Mouse (Mus musculus) myocyte (in vitro differentiated cells): ENCODE data around the gene Cacna1i. TPM values are rescaled to one million over a fixed set of nuclear protein-coding genes. Genes with fewer than 3 reads are reported as not detected.

Experiments used
- H3K27me3 ChIP-seq: one replicate; pipeline ENCODE4 v1.6.1; 2011; ENCODE audit not compliant: control insufficient read depth, insufficient read depth, insufficient read length
- H3K36me3 ChIP-seq: one replicate; pipeline ENCODE4 v1.6.1; 2011; ENCODE audit not compliant: control insufficient read depth, insufficient read depth
- H3K4me2 ChIP-seq: one replicate; pipeline ENCODE4 v1.6.1; 2011; ENCODE audit warnings: low read depth, control low read depth
- H3K4me3 ChIP-seq: one replicate; pipeline ENCODE4 v1.5.1; 2011; ENCODE audit warnings: mild to moderate bottlenecking, control low read depth, moderate library complexity
- H3K79me2 ChIP-seq: one replicate; pipeline ENCODE4 v1.6.1; 2011; ENCODE audit not compliant: control insufficient read depth, insufficient read depth
- H3ac ChIP-seq: one replicate; pipeline ENCODE4 v1.6.1; 2011; ENCODE audit not compliant: control insufficient read depth, insufficient read length
- CEBPB ChIP-seq: IDR thresholded peaks from 2 replicates; pipeline ENCODE4 v1.6.1; 2011; ENCODE audit warnings: mild to moderate bottlenecking, moderate library complexity; ENCODE audit not compliant: poor library complexity, insufficient read depth, severe bottlenecking
- E2F4 ChIP-seq: IDR thresholded peaks from one replicate; pipeline ENCODE4 v1.6.1; 2011; ENCODE audit warnings: mild to moderate bottlenecking, control low read depth, moderate library complexity; ENCODE audit not compliant: insufficient read depth
- MAX ChIP-seq: IDR thresholded peaks from one replicate; pipeline ENCODE4 v1.6.1; 2011; ENCODE audit warnings: low read depth, mild to moderate bottlenecking, control low read depth
- MYOD1 ChIP-seq, 3 experiments: IDR thresholded peaks; one replicate each; pipeline ENCODE4 v1.6.1; 2011; ENCODE audit warnings: control low read depth in 2 of 3, low read depth in 2 of 3, mild to moderate bottlenecking in 2 of 3, moderate library complexity in 1 of 3; ENCODE audit not compliant: insufficient read length in 2 of 3, control insufficient read depth in 1 of 3
- MYOG ChIP-seq, 3 experiments: IDR thresholded peaks; one replicate each; pipeline ENCODE4 v1.6.1; 2011; ENCODE audit warnings: control low read depth in 2 of 3, low read depth in 2 of 3, mild to moderate bottlenecking in 2 of 3; ENCODE audit not compliant: insufficient read length in 2 of 3, control insufficient read depth in 1 of 3, insufficient read depth in 1 of 3
- POLR2A ChIP-seq: IDR thresholded peaks from one replicate; pipeline ENCODE4 v1.6.1; 2011; ENCODE audit warnings: low read depth, mild to moderate bottlenecking, control low read depth, moderate library complexity; ENCODE audit not compliant: insufficient read length
- POLR2AphosphoS2 ChIP-seq: IDR thresholded peaks from one replicate; pipeline ENCODE4 v1.6.1; 2011; ENCODE audit warnings: low read depth, control low read depth; ENCODE audit not compliant: insufficient read length
- REST ChIP-seq: IDR thresholded peaks from one replicate; pipeline ENCODE4 v1.6.1; 2011; ENCODE audit warnings: mild to moderate bottlenecking, control low read depth, moderate library complexity; ENCODE audit not compliant: insufficient read depth, insufficient read length
- SRF ChIP-seq: IDR thresholded peaks from one replicate; pipeline ENCODE4 v1.6.1; 2011; ENCODE audit warnings: low read depth; ENCODE audit not compliant: control insufficient read depth, insufficient read length
- TCF12 ChIP-seq: IDR thresholded peaks from one replicate; pipeline ENCODE4 v1.6.1; 2011; ENCODE audit warnings: mild to moderate bottlenecking, control low read depth; ENCODE audit not compliant: poor library complexity, insufficient read depth, severe bottlenecking
- TCF3 ChIP-seq: IDR thresholded peaks from one replicate; pipeline ENCODE4 v1.6.1; 2011; ENCODE audit warnings: low read depth, control low read depth; ENCODE audit not compliant: insufficient read length
- USF1 ChIP-seq: IDR thresholded peaks from one replicate; pipeline ENCODE4 v1.6.1; 2011; ENCODE audit warnings: low read depth, mild to moderate bottlenecking, control low read depth, moderate library complexity
- polyA plus RNA-seq: library from polyadenylated mRNA; unstranded; fragments of >200 nt; fragmentation: generic; extraction: Trizol; gene quantifications from one replicate; pipeline ENCODE4 v1.2.1, GENCODE M21; 2012; ENCODE audit warnings: missing spikeins

The Cacna1i gene
- polyA plus RNA-seq, 1 experiment: 0.04 TPM

DNA sequence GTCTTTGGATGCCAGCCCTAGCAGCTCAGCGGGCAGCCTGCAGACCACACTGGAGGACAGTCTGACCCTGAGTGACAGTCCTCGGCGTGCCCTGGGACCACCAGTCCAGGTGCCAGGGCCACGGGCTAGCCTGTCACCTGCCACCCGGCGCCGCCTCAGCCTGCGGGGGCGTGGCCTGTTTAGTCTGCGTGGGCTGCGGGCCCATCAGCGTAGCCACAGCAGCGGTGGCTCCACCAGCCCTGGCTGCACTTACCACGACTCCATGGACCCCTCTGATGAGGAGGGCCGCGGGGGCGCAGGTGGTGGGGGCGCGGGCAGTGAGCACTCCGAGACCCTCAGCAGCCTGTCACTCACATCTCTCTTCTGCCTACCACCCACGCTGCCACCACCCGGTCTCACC, 108.0 kb downstream of the Cacna1i start:
- H3K4me2 ChIP-seq: no peak overlapping the region
- TF ChIP-seq SRF (no peak), MYOD1 (IDR thresholded peaks at IDR 0.05; ENCODE audit: control insufficient read depth in 1 of 3, insufficient read length in 2 of 3, low read depth in 2 of 3) (no peak), TCF3 (no peak), USF1 (no peak), REST (no peak), CEBPB (no peak), MAX (no peak), TCF12 (no peak), POLR2AphosphoS2 (no peak), MYOG (IDR thresholded peaks at IDR 0.05; ENCODE audit: control insufficient read depth in 1 of 3, insufficient read depth in 1 of 3, insufficient read length in 2 of 3, low read depth in 2 of 3) (no peak), POLR2A (no peak), E2F4 (no peak)
- H3K4me3 ChIP-seq: no peak overlapping the region
- no peak overlapping the region for H3ac ChIP-seq
- H3K79me2 ChIP-seq: no peaks in the 10 kb centered on the region
- no peaks in the 10 kb centered on the region for H3K27me3 ChIP-seq
- no peaks in the 10 kb centered on the region for H3K36me3 ChIP-seq

DNA sequence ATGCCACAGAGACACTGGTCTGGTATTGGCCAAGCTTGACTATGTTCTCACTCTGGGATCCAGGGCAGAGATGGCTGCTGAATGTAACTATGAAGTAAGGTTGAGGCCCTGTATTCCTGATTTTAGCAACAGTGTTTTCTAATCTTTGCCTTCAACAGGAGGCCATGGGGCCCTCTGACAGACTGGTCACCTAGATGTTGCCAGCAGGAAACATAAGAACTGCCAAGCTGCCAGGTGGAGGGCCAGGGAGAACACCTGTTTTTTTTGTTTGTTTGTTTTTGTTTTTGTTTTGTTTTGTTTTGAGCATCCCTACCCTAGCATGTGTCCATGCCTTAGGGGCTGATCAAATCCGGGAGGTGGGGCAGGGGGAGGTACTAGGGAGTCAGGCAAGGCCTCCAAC, 112.4 kb downstream of the Cacna1i start:
- TF ChIP-seq SRF (no peak), CEBPB (no peak), REST (no peak), E2F4 (no peak), POLR2A (no peak), MAX (no peak), MYOD1 (IDR thresholded peaks at IDR 0.05; ENCODE audit: control insufficient read depth in 1 of 3, insufficient read length in 2 of 3, low read depth in 2 of 3) (no peak), MYOG (IDR thresholded peaks at IDR 0.05; ENCODE audit: control insufficient read depth in 1 of 3, insufficient read depth in 1 of 3, insufficient read length in 2 of 3, low read depth in 2 of 3) (no peak), TCF3 (no peak), TCF12 (no peak), POLR2AphosphoS2 (no peak), USF1 (no peak)
- no peaks in the 10 kb centered on the region for H3K27me3 ChIP-seq
- no peak overlapping the region for H3K4me2 ChIP-seq
- no peak overlapping the region for H3K4me3 ChIP-seq
- H3K36me3 ChIP-seq: no peaks in the 10 kb centered on the region
- H3ac ChIP-seq: no peak overlapping the region
- no peaks in the 10 kb centered on the region for H3K79me2 ChIP-seq

DNA sequence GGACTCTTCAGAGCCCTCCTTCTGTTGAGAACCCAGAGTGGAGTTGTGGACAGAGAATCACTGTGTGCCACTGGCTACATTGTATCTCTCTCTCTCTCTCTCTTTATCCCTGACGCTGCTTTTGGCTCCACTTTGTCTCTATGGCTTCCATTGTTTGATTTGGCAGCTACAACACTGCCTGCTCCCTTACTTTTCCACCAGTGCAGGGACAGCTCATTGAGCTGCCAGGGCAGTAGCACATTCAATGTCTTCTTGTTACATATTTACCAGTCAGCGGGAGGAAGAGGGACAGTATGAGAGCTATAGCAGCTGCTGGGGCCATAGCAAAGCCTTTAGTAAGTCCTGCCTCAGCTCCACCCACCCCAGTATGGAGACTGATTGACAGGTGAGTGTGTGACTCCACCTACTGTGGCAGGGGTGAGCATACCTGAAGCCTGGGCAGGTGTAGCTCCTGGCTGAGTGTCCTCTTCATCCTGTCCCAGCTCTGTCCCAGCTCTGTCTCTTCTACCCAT, 114.4 kb downstream of the Cacna1i start:
- H3K79me2 ChIP-seq: no peaks in the 10 kb centered on the region
- no peak overlapping the region for H3ac ChIP-seq
- H3K36me3 ChIP-seq: no peaks in the 10 kb centered on the region
- TF ChIP-seq USF1: no peak
- TF ChIP-seq CEBPB: no peak
- TF ChIP-seq SRF: no peak
- TF ChIP-seq E2F4: no peak
- no peak for TF ChIP-seq MYOG (IDR thresholded peaks at IDR 0.05; ENCODE audit: control insufficient read depth in 1 of 3, insufficient read depth in 1 of 3, insufficient read length in 2 of 3, low read depth in 2 of 3)
- TF ChIP-seq MAX: no peak
- TF ChIP-seq TCF3: no peak
- TF ChIP-seq REST: no peak
- TF ChIP-seq POLR2A: no peak
- TF ChIP-seq MYOD1 (IDR thresholded peaks at IDR 0.05; ENCODE audit: control insufficient read depth in 1 of 3, insufficient read length in 2 of 3, low read depth in 2 of 3): no peak
- TF ChIP-seq TCF12: no peak
- no peak for TF ChIP-seq POLR2AphosphoS2
- H3K27me3 ChIP-seq: no peaks in the 10 kb centered on the region
- H3K4me2 ChIP-seq: no peak overlapping the region
- no peak overlapping the region for H3K4me3 ChIP-seq

DNA sequence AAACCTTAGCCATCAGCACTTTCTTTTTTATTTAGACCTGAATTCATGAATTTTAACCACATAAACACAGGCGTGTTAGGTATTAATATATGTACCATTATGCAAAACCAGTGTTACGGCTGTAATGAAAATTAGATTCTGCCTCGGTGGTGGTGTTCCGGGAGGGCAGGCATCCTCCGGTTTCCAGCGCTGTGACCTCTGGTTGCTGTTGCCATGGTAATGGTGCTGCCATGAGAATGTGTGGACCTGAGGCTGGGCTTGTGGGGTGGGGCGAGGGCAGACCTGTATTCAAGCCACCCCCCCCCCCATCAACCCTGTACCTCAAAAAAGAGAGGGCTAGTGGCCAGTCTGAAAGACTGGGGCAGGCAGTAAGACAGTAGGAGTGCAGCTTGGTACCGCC, 114.9 kb downstream of the Cacna1i start:
- H3K27me3 ChIP-seq: peaks cover 1% of the 10 kb centered on the region
- TF ChIP-seq REST (no peak), CEBPB (no peak), POLR2A (no peak), USF1 (no peak), MYOG (IDR thresholded peaks at IDR 0.05; ENCODE audit: control insufficient read depth in 1 of 3, insufficient read depth in 1 of 3, insufficient read length in 2 of 3, low read depth in 2 of 3) (no peak), MAX (no peak), SRF (no peak), POLR2AphosphoS2 (no peak), E2F4 (no peak), TCF3 (no peak), MYOD1 (IDR thresholded peaks at IDR 0.05; ENCODE audit: control insufficient read depth in 1 of 3, insufficient read length in 2 of 3, low read depth in 2 of 3) (no peak), TCF12 (no peak)

More for the DNA sequence above, 114.9 kb downstream of the Cacna1i start:
- no peak overlapping the region for H3K4me3 ChIP-seq
- no peak overlapping the region for H3ac ChIP-seq
- no peaks in the 10 kb centered on the region for H3K79me2 ChIP-seq
- no peak overlapping the region for H3K4me2 ChIP-seq
- no peaks in the 10 kb centered on the region for H3K36me3 ChIP-seq
